ENCODE assay signal across 24 mouse cellular contexts in genomic region chr2:137924576-137924975, GRCm38 (mm10).
DNase-seq lines count a peak whose midpoint lies in the region; ATAC-seq and TF ChIP-seq lines count a peak whose summit lies in the region.
"Had no signal": no experiment of that assay in that cellular context is flagged by ENCODE, and none has a peak within 500 bp of the region (broad histone marks: within the 10 kb centered on the region; RNA-seq: fewer than 3 reads in every experiment).

No protein-coding gene starts in this region.

- peak; percentile 77 for DNase-seq in lung, postnatal 0 days (ENCODE audit: low spot score)
- no peak for DNase-seq in lung, postnatal 4 days
- DNase-seq in lung, postnatal 36 days: peak; percentile 47
- DNase-seq in lung, postnatal 10 days: no peak
- peak; percentile 46 for DNase-seq in 3T3-L1 (ENCODE audit: low read depth, low spot score)
- DNase-seq in left cerebral cortex, postnatal 25 days (ENCODE audit: low spot score in 2 of 2): no peak
- DNase-seq in spleen, postnatal 10 days (ENCODE audit: low spot score in 2 of 2): no peak
- DNase-seq: adrenal gland, adult 8-10 months; adrenal gland, postnatal 14 days; adrenal gland, postnatal 36 days; cerebellum, adult 11-12 months; cerebellum, adult 2 months; cerebellum, adult 9-10 months; cerebellum, postnatal 10 days; cerebellum, postnatal 25 days had no signal

- no peaks in the 10 kb centered on the region for H3K36me3 ChIP-seq in lung, postnatal 0 days (ENCODE audit: insufficient read depth, low read length)
- H3K36me3 ChIP-seq: embryonic facial prominence, embryonic 10.5 days; embryonic facial prominence, embryonic 12.5 days; forebrain, embryonic 10.5 days; forebrain, embryonic 12.5 days had no signal

- TF ChIP-seq POLR2A in embryonic fibroblast, embryonic 13.5 days (IDR thresholded peaks at IDR 0.05; ENCODE audit: low read depth, low read length): no peak

- no peaks in the 10 kb centered on the region for H3K4me1 ChIP-seq in lung, postnatal 0 days (ENCODE audit: insufficient read depth, low read depth, low read length)
- H3K4me1 ChIP-seq in embryonic fibroblast, embryonic 13.5 days (ENCODE audit: control insufficient read depth, insufficient read depth, low read length): peaks cover 6% of the 10 kb centered on the region
- H3K4me1 ChIP-seq: embryonic facial prominence, embryonic 12.5 days; forebrain, embryonic 10.5 days; forebrain, embryonic 12.5 days had no signal

- WGBS in lung, postnatal 0 days: 47% methylated on average over 2 of the region's 2 CpGs

- intact Hi-C loops in left cerebral cortex, postnatal 25 days (cut with DNase I): no loop called here

- no peaks in the 10 kb centered on the region for H3K27me3 ChIP-seq in lung, postnatal 0 days (replicated peaks; ENCODE audit: insufficient read depth, low read length)
- H3K27me3 ChIP-seq: embryonic facial prominence, embryonic 12.5 days; forebrain, embryonic 12.5 days had no signal

- H3K9ac ChIP-seq in lung, postnatal 0 days (replicated peaks; ENCODE audit: low read depth): no peak overlapping the region
- H3K9ac ChIP-seq: embryonic facial prominence, embryonic 12.5 days; forebrain, embryonic 12.5 days had no signal

- peak; percentile 74 for TF ChIP-seq EP300 in lung, postnatal 0 days (IDR thresholded peaks at IDR 0.05)

- TF ChIP-seq CTCF in lung, postnatal 0 days (IDR thresholded peaks at IDR 0.05): no peak
- TF ChIP-seq CTCF in embryonic fibroblast, embryonic 13.5 days (IDR thresholded peaks at IDR 0.05; ENCODE audit: borderline replicate concordance, insufficient read depth, low read length): no peak

- no peaks in the 10 kb centered on the region for H3K9me3 ChIP-seq in lung, postnatal 0 days (ENCODE audit: low read length)
- H3K9me3 ChIP-seq: embryonic facial prominence, embryonic 10.5 days; embryonic facial prominence, embryonic 12.5 days; forebrain, embryonic 10.5 days; forebrain, embryonic 12.5 days had no signal

- peak; percentile 59; the same call in 1 of the 2 replicates for ATAC-seq in lung, postnatal 0 days
- ATAC-seq: activated CD4-positive, CD25-positive, alpha-beta regulatory T cell, adult 4 months; forebrain, embryonic 14.5 days; forebrain, embryonic 16.5 days had no signal

- H3K4me3 ChIP-seq in lung, postnatal 0 days (ENCODE audit: low read depth, low read length): no peak overlapping the region
- H3K4me3 ChIP-seq in embryonic fibroblast, embryonic 13.5 days (ENCODE audit: insufficient read depth, low read length): no peak overlapping the region
- H3K4me3 ChIP-seq: embryonic facial prominence, embryonic 10.5 days; embryonic facial prominence, embryonic 12.5 days; erythroblast, embryonic 14.5 days; forebrain, embryonic 10.5 days; forebrain, embryonic 12.5 days had no signal

- no peak overlapping the region for H3K27ac ChIP-seq in lung, postnatal 0 days (ENCODE audit: low read length)
- peak overlapping the region; percentile 93; the same call in 1 of the 2 replicates for H3K27ac ChIP-seq in embryonic fibroblast, embryonic 13.5 days (ENCODE audit: insufficient read depth, low read length)
- H3K27ac ChIP-seq: embryonic facial prominence, embryonic 10.5 days; embryonic facial prominence, embryonic 12.5 days; forebrain, embryonic 10.5 days; forebrain, embryonic 12.5 days had no signal

- no peak overlapping the region for H3K4me2 ChIP-seq in lung, postnatal 0 days (replicated peaks; ENCODE audit: low read depth, low read length)
- H3K4me2 ChIP-seq: embryonic facial prominence, embryonic 12.5 days; forebrain, embryonic 12.5 days had no signal

Comparison
In these comparisons a context has a peak if more than half of its experiments do, and no peak if none do; other contexts are left out.
1. DNase-seq: peak in lung, postnatal 0 days (single experiment), lung, postnatal 36 days (single experiment) and 3T3-L1 (single experiment); none in lung, postnatal 4 days (0 of 2), lung, postnatal 10 days (single experiment), left cerebral cortex, postnatal 25 days (0 of 2) and spleen, postnatal 10 days (0 of 2).